Mouse (Mus musculus) heart, postnatal 0 days (tissue): ENCODE measurements at regions not wholly inside any gene's neighbourhood (a gene's known extent, or its start where the extent isn't known, plus 50 kb on each side); places are given as distances from the start of the nearest gene placed in this dataset.

Experiments used
- CTCF ChIP-seq: IDR thresholded peaks from 2 replicates; pipeline ENCODE4 v1.5.1; 2016; ENCODE audit warnings: antibody characterized with exemption, control low read depth, low read depth
- EP300 ChIP-seq: IDR thresholded peaks from 2 replicates; pipeline ENCODE4 v1.6.1; 2016; ENCODE audit warnings: antibody characterized with exemption, low read depth

GRCm38 (mm10) chr11:17768345-17768759, 185.3 kb downstream of the Etaa1 start:
- TF ChIP-seq CTCF: no peak
- no peak for TF ChIP-seq EP300
